Mouse (Mus musculus) lung, postnatal 10 days (tissue): ENCODE results near the gene Slc28a3.

Experiments used
- DNase-seq: peaks from one replicate; pipeline ENCODE4 v3.0.0; 2021

The Slc28a3 gene

DNA sequence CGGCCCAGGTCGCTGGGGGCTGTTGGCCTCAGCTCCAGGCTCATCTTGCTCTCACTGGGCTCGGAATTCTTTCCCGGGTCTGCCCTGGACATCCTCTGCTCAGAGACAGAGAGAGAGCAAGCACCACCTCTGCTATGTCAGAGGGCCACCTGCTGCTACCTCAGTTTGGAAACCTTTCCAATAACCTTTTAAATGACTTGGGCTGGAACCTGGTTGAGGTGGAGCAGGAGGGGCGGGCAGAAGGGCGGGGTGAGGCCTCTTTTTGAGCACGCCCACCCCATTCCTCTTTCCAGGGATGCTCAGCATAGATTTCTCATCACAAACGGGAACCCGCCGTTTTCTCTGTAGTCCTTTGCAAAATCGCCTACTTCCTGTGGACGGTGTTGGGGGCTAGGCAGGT, at the start of gene Slc28a3:
Gene Slc28a3 (minus strand): TSS at position 162 of the 400 bp plus-strand sequence.
- no peak for DNase-seq

DNA sequence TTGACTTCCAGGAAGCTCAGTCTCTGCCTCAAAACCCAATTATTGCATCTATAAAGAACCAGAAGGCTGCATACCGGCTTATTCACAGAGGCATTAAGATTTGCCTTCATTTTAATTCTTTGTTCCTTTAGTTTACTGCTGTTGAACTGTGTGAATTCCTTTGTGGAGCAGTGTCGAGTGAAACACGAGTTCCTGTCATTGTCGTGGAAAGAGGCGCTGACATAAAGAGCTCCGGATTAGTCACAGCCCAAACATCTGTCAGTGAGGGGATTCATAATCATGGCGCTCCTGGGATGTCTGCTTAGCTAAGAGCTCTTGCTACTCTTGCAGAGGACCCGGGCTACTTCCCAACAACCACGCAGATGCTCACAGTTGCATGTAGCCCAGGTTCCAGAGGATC, 47.3 kb upstream of the Slc28a3 start:
- no peak for DNase-seq

DNA sequence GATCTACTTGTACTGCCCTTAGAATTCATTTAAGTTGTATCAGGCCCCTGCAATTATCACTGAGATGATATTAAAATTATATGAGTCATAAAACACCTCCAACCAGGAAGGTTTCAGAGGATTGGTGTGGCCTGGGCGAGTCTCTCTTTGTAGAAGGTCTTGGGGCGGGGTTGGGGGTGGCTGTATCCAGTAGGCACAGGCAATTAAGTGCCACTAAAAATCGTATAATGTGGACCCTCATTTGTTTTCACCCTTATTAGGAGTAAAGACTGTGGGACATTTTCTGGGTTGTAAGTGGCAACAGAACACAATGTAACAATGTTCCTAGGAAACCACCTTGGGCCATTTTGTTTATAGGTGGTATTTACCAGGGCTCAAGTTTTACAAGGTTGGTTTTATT, 46.2 kb upstream of the Slc28a3 start:
- DNase-seq: no peak

DNA sequence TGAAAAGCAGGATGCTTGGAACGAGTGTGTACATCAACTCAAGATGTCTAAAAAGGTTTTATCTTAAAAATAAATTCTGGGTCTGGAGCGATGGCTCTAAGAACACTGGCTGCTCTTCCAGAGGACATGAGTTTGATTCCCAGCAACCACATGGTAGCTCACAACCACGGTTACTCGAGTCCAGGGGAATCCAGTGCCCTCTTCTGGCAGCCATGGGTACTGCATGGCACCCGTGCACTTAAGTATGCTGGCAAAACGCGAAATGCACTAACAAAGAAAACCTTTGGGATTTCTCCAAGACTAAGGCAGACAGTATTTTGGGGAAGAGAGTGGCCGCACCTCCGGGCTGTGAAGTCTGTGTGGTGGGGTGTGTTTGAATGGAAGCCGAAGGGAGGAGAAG, 44.9 kb upstream of the Slc28a3 start:
- DNase-seq: no peak

DNA sequence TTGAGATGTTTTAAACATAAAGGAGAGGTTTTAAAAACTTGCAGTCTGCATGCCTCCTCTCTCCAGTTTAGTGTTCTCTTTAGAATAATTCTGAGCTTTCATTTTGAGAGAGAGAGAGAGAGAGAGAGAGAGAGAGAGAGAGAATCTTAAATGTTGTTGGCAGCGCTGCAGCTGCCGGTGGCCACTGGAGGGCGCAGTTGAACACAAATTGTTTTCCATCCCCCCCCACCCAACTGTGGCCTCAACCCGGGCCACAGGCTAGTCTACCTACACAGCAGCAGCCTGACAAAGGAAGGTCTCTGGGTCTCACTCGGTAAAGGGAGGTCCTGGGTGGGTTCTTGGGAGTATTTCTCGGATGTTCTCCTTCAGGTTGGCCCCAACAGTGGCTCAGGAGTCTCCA, 29.7 kb upstream of the Slc28a3 start:
- peak; percentile 57 for DNase-seq

DNA sequence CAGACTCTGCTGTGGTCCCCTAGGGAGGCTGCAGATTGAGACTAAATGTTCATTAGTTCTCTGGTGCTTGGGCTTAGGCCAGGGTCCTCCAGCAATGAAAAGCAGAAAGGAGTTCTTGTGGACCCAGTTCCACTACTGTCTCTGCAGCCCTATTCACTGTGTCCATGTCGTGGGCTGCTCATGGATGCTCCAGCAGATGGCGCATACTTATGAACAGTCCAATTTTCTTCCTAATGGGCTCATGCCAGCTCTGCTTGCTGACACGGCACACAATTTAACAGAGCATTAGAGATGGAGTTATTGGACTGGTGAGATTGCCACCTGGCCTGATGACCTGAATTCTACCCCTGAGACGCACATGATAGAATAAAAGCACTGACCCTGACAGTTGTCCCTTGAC, 28.3 kb upstream of the Slc28a3 start:
- peak; percentile 60 for DNase-seq

DNA sequence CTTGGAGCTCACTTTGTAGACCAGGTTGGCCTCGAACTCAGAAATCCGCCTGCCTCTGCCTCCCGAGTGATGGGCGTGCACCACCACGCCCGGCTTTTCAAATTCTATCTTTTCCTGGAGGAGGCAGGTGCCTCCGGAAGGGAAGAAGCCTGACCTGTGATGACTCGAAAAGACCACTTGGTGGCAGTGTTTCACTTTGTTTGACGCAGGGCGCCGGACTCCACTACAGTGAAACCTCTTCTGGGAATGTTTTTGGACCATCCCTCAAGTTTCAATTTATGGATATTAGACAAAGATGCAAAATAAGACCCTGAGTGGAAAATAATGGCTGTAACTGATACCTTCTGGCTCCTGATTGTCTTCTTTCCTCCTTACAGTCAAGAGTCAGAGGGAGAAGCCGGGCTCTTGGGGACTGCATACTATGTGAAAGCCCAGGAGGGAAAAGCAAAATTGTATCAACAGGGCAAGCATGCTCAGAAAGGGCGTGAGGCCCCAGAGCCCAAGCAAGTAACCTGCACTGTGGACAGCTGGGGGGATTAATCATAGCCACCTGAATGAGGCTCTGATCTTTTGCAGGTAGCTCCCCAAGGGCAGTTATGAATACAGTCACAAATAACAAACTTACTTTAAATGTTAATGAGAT, 26.8 kb upstream of the Slc28a3 start:
- peak; percentile 70 for DNase-seq

DNA sequence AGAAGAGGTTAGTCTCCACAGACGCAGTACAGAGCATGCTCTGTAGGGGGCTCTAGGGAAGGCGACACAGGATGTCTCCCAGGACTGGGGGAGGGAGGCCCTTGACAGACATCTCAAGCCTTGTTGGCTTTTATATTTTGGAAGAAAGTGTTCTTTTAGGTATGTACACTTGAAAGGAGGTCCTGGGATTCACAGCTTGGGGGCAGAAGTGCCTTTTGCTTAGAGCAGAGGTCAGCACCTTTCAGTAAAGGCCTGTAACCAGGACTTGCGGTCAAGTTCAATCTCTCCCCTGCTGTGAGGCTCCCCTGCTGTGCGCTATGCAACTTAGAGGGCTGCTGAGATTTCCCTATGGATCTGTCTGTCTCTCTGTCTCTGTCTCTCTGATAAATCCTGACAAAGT, 23.2 kb upstream of the Slc28a3 start:
- no peak for DNase-seq

DNA sequence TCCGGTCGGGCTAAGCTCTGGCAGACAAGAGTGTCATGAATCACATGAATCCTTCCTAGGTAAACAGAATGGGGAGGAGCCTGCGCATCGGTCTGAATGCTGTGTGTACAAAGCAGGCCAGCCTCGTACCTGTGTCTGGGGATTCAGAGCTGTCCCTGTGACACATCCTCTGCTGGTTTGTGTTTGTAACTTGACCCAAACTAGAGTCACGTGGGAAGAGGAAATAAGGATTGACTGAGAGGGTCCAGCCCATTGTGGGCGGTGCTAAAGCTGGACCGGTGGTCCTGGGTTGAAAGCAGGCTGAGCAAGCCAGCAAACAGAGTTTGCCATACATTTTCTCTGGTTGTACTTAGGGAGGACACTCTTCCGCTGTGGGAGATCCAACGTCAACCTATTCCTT, 20.1 kb upstream of the Slc28a3 start:
- no peak for DNase-seq

DNA sequence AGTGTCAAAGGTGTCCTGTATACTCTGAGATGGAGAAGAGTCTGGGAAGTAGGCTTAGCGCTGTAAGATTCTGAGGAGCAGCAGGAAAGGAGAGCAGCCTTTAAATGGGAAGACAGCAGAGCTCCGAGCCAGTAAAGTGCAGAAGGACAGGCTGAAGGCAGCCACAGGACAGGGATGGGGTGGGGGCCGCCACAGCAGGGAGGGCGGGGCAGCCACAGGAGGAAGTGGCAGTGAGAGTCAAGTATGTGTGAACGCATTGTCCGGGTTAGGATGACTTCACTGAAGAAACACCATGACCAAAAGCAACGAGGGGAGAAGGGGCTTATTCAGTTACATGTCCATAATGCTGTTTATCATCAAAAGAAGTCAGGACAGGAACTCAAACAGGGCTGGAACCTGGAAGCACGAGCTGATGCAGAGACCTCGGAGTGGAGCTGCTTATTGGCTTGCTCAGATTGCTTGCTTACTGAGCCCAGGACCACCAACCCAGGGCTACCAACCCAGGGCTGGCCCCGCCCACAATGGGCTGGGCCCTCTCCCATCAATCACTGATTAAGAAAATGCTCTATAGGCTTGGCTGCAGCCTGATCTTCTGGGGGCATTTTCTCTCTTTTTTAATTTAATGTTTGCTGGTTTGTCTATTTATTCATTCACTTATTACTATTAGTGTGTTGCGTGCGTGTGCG, 18.8 kb upstream of the Slc28a3 start:
- no peak for DNase-seq

DNA sequence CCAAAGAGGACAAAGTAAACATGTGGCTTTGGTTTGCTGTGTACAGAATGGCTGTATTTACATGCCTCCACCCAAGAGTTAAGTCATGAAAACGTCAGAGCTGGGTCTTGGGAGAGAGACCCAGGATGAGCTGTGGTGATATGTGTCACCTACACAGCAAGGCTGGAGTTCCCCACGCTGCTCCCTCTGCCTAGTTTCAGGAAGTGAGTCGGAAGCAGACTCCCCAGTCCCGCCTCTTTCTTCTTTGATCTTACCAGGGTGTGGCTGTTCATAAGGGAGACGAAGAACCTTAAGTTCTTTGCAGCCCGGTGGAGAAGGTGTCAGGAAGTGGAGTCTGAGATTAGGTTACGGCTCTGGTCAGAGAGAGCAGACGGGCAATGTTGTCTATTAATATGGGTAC, 12.0 kb upstream of the Slc28a3 start:
- DNase-seq: no peak

DNA sequence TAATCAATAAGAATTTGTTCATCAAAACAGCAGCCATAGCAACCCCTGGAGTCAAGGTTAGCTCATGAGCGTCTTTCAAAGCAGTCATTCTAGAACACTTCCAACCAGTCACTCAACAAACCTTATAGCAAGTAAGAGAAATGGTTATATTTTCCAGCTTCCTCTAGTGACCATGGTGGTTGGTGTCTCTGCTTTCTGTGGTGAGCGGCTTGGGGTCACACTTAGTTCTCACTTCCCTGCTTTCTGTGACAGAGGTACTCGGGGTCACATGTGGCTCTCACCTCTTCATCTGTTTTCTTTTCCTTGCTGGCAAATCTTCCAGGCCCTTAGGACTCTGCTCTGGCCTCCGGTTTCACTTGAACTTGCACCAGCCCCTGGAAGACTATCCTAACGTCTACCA, 8.6 kb upstream of the Slc28a3 start:
- no peak for DNase-seq

DNA sequence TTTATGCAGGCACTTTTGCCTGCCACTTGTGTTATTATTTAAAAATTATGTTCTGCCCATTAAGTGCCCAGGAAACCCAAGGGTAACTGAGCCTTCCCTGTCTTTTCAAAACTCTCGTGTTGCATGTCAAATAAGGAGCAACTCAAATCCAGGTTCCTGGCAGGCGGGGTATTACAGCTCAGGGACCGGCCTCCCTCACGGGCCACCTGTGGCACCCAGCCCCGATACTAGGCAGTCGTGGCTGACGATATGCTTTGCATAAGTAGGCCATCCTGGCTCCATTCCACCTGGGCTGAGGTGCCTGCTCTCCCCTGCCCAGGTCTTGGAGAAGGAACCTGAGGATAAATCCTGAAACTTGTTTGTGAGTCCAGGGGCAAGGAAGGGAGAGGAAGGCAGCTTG, 618 bp downstream of the Slc28a3 start:
- no peak for DNase-seq

DNA sequence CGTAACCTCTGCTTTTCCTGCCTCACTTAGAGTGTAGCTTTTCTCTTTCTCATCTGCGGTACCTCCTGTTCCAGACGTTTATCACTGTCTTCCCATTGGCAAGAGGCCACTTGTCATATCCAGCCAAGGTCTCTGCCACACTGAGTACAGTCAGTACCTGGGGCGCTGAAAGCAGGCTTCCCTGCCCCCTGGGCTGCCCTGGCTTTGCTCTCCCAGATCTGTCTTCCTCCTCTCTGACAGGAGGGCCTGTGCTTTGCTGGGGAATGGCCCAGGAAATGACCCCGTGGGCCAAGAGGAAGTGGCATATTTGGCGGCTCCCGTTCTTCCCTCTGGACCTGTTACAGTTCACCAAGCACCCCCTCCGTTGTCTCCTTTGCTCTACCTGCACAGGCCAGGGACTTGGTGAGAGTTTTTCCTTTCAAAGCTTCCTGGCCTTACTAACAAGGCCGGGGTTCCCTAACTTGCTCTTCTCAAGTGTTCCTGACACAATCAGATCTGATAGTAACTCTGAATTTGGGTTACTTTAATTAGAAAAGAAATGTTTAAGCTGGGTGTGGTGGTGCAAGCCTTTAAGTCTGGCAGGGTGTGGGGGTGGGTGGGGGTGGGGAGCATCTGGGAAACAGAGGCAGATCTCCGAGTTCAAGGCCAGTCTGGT, 9.3 kb downstream of the Slc28a3 start:
- DNase-seq: no peak

DNA sequence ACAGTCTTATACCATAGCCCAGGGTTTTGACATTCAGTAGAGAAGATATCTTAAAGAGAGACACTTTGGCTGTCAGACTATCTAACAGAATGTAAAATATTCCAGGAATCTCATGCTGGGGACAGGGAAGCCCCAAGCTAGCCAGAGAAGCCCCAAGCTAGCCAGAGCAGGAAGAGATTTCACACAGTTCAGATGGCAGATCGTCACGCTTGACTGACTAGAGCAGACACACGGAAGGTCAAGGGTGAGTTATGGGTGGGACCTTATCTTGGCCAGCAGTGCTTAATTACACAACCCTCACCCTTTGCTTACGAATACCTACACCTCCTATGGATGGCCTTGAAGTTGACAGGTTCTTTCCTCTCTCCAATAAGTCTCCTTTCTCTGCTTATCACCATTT, 12.1 kb downstream of the Slc28a3 start:
- DNase-seq: no peak

DNA sequence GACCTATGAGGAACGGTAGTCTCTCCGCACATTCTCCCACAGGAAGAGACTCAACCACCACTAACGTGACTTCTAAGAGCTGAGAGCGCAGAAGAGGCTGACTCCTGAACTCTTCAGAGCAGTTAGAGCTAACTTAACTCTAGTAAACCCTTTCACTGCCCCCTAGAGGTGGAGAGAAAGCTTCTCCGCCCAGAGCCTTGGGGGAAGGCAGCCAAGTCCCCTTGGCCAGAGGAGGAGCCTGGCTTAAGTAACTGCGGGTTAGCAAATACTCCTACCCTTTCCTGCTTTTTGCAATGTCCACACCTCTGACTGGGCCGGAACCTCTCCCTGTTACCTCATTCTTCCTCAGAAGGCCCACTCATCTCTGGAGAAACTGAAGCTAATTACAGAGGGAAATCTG, 17.5 kb downstream of the Slc28a3 start:
- DNase-seq: peak; percentile 85

DNA sequence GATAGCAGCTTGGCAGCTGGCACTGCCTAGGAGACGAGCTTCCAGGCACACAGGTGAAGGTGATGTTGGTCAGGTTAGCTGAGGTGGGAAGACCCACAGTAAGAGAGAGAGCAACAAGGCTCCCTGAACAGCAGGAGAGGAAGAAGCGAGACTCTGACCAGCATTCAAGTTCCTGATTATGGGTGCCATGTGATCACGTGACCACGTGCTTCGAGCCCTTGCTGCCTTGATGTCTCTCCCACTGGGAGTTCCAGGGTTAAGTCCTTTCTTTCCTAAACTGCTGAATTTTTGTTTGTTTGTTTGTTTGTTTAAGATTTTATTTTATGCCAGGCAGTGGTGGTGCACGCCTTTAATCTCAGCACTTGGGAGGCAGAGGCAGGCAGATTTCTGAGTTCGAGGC, 18.8 kb downstream of the Slc28a3 start:
- no peak for DNase-seq

DNA sequence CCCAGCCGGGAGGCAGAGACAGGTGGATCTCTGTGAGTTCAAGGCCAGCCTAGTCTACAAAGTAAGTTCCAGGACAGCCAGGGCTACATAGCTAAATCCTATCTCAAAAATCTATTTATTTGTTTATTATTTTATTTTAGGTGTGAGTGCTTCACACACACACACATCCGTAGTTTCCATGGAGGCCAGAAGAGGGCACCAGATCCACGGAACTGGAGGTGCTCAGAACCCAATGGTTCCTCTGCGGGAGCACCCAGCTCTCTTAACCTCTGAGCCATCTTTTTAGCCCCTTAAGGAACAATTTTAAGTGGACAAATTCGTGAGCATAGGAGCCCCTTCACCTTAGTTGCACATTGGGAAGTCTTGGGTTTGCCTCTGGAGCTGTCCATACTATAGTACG, 20.0 kb downstream of the Slc28a3 start:
- peak; percentile 60 for DNase-seq

DNA sequence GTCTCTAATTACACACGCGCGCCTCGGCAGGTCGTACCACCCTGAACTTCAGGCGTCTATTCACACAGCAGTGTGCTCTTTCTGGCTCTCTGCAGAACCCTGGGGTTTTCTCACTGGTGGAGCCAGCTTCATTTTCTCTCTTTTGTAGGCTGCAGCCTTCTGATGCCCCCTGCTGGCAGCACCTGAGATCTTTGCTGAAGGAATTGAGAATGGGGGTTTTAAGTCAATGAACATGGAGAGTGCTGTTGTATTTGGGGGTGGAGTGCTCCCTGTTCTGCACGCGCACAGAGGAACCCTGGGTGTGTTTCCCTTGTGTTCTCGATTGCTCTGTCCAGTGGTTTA, 21.2 kb downstream of the Slc28a3 start:
- DNase-seq: peak; percentile 86

DNA sequence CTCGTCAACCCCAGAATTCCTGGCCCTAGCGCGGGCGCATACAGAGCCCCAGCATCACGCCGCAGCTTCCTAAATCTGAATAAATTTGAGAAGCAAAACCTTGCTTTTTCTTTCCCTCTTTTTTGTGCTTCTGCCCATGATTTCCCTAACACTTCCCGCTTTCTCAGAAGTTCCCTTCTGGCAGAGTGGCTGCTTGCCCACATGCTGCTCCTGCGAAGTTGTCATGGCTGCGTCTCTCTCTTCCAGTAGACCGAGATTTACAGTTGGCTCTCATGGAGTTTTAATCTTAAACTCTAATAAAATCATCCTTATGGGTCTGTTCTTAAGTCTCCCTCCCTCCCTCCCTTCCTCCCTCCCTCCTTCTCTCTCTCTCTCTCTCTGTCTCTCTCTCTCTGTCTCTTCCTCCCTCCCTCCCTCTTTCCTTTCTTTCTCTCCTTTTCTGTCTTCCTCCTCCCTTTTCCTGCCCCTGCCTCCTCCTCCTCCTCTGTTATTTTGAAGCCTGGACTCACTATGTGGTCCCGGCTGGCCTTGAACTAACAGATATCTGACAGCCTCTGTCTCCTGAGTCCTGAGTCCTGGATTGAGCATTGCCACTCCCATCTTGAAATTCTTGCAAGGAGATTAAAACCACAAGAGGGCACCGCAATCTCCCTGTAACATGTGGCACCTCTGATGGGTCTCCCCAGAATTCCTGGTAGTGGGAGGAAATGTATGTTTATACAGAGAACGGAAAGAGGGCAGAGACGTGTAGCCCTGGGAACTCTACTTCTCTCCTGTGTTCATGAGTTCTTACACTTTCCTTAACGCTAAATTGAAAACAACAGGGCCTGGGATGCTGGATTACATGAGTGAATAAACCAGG, 21.8 kb downstream of the Slc28a3 start:
- DNase-seq: peak; percentile 20

DNA sequence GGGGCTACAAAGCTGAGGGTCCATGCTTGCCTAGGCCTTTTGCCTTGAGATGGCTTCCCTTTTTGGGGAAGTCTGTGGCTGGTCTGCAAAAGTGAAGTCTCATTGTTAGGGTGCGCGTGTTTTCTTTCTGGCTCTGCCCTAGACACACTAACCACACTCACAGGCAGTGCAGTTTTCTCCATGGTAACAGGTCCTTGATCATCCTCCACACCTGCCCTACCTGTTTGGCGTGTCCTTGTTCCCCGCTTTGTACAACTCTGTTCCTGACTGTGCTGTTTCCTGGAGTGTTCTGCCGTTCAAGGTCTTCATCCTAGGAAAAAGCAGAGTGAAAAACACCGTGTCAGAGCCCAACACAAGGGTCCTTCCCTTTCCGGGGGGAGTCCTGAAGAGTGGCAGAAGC, 22.7 kb downstream of the Slc28a3 start:
- peak; percentile 14 for DNase-seq

DNA sequence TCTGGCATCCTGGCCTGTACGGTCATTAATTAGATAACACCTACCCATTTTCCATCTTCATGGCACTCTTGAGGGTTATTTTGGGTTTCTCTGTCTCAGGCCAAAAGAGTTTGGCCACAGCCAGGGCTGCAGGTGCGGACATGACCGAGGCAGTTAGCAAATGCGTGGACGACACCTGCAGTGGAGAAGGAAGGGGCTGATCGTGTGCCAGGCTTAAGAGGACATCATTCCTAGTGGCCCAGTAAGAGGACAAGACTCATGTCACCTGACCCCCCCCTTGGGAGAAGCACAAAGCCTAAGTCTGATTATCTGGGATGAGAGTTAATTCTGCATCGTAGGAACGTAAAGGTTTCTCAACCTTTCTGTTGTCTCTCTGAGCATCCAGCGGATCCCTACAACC, 44.5 kb downstream of the Slc28a3 start:
- no peak for DNase-seq

DNA sequence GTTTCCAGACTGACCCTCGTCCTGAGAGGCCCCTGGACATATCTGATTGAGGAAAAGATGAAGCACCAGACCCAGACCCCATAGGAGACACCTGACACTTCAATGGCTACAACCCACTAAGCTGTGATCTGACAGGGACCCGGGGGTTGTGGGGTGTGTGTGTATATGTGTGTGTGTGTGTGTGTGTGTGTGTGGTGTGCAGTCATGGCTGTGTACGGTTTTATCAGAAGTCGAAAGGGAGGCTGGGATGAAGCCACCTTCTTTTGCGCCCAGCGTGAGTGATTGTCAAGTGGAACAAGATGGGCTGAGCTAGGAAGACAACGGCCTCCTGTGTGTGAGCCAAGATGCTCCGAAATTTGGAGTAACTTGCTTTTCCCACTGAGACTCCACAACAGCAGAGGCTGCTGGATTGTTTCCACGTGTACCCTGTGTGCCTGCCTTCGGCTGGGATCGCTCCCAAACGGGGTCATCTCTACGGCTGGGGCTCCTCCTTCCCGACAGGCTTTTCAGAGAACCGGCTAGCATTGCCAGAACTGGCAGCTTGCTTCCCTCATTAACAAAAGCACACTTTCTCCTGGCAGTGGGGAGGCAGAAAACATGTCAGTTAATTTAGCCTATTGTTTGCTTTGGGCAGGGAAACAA, 50.1 kb downstream of the Slc28a3 start:
- DNase-seq: peak; percentile 77
